Mouse (Mus musculus): ENCODE results near the gene Itgb5. TPM values are rescaled to one million over a fixed set of nuclear protein-coding genes. Genes with fewer than 3 reads are reported as not detected.

Itgb5 gene
- polyA plus RNA-seq (2015; fragmentation: Nextera tagmentation; extraction: Ambion mirVana): 10.6 and 13.3 TPM in 2 replicates

DNA sequence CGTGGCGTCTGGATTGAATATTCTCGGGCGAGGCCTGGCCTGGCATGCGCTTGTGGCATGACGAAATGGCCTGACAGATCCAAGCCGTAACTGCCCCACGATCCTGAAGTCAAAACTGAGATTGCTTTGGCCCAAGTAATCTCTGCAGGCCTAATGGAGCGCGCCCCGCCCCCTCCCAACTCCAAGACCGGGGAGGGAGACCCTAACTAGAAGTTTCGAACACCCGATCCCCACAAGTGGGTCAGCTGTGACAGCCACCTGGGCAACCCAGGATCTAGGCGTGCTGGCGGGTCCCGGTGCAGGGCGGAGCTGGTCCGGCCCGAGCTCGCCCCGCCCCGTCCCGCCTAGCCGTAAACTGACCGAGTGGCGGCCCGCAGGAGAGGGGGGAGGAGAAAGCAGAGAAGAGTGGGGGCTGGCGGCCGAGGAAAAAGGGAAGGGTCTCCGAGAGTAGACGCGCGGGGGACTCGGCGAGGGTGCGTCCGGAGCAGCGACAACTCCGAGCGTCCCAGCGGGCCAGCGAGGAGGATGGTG is at the start of gene Itgb5:
Gene Itgb5, plus strand, starts transcription at position 365 of the 531 bp plus-strand sequence.
- H3K4me3 ChIP-seq: peak within 1 kb of the TSS; percentile 71
- no peaks in the 10 kb centered on the region for H3K9me3 ChIP-seq
- WGBS: under 1% methylated on average over 42 of the region's 43 CpGs
- peaks cover 41% of the 10 kb centered on the region for H3K4me1 ChIP-seq
- peak; percentile 51 for ATAC-seq (replicated peaks)
- H3K4me2 ChIP-seq (replicated peaks): peak within 1 kb of the TSS; percentile 100
- peaks cover 28% of the 10 kb centered on the region for H3K27me3 ChIP-seq
- no peaks in the 10 kb centered on the region for H3K36me3 ChIP-seq
- H3K27ac ChIP-seq (replicated peaks): no peak within 1 kb of the TSS
- H3K9ac ChIP-seq (replicated peaks): peak within 1 kb of the TSS; percentile 64

GRCm38 (mm10) chr16:33781789-33782728 is 47.4 kb upstream of the Itgb5 start:
- no peaks in the 10 kb centered on the region for H3K27me3 ChIP-seq

GRCm38 (mm10) chr16:33782729-33783091 is 46.8 kb upstream of the Itgb5 start:
- WGBS: 84% methylated on average over 1 of the region's 1 CpGs
- no peaks in the 10 kb centered on the region for H3K36me3 ChIP-seq
- no peak overlapping the region for H3K4me2 ChIP-seq (replicated peaks)
- H3K4me3 ChIP-seq: no peak overlapping the region
- H3K9me3 ChIP-seq: no peaks in the 10 kb centered on the region
- ATAC-seq (replicated peaks): no peak
- H3K4me1 ChIP-seq: no peaks in the 10 kb centered on the region
- H3K27ac ChIP-seq (replicated peaks): no peak overlapping the region
- no peaks in the 10 kb centered on the region for H3K27me3 ChIP-seq
- H3K9ac ChIP-seq (replicated peaks): no peak overlapping the region

More at GRCm38 (mm10) chr16:33781789-33782728, 47.4 kb upstream of the Itgb5 start:
- Histone ChIP-seq H3K4me2 (replicated peaks) (no peak overlapping the region), H3K9me3 (no peaks in the 10 kb centered on the region), H3K9ac (replicated peaks) (no peak overlapping the region), H3K36me3 (no peaks in the 10 kb centered on the region), H3K4me1 (no peaks in the 10 kb centered on the region), H3K4me3 (no peak overlapping the region), H3K27ac (replicated peaks) (no peak overlapping the region)
- 80% methylated on average over 5 of the region's 5 CpGs for WGBS
- ATAC-seq (replicated peaks): no peak

DNA sequence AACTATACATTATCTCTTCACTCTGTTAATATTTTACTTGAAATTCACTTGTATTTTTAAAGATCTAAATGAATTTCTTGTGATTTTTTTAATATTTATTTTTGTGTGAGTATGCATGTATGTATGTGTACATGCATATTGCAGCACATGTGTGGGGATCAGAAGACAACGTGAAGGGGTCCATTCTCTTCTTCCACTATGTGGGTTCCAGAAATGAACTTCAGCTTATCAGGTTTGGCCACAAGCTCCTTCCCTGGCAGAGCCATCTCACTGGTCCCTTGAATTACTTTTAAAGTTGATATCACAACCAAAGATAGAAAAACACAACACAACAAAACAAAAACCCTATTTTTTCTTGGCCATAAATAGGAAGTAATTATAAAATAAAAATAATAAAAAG is 44.9 kb upstream of the Itgb5 start:
- Histone ChIP-seq H3K9ac (replicated peaks) (no peak overlapping the region), H3K9me3 (no peaks in the 10 kb centered on the region), H3K27me3 (no peaks in the 10 kb centered on the region), H3K4me1 (no peaks in the 10 kb centered on the region), H3K36me3 (no peaks in the 10 kb centered on the region), H3K4me2 (replicated peaks) (no peak overlapping the region), H3K27ac (replicated peaks) (no peak overlapping the region), H3K4me3 (no peak overlapping the region)
- 95% methylated on average over 1 of the region's 1 CpGs for WGBS
- ATAC-seq (replicated peaks): no peak

- H3K4me2 ChIP-seq (replicated peaks): no peak overlapping the region
- H3K27me3 ChIP-seq: no peaks in the 10 kb centered on the region
- no peak overlapping the region for H3K9ac ChIP-seq (replicated peaks)
- H3K4me3 ChIP-seq: no peak overlapping the region
- no peaks in the 10 kb centered on the region for H3K4me1 ChIP-seq
- no peaks in the 10 kb centered on the region for H3K9me3 ChIP-seq
- ATAC-seq (replicated peaks): no peak
- no peak overlapping the region for H3K27ac ChIP-seq (replicated peaks)
- 80% methylated on average over 8 of the region's 8 CpGs for WGBS
- H3K36me3 ChIP-seq: no peaks in the 10 kb centered on the region
Observed at GRCm38 (mm10) chr16:33785092-33785704, 44.3 kb upstream of the Itgb5 start.

GRCm38 (mm10) chr16:33786657-33787390 is 42.6 kb upstream of the Itgb5 start:
- no peaks in the 10 kb centered on the region for H3K36me3 ChIP-seq

GRCm38 (mm10) chr16:33793846-33794791 is 35.3 kb upstream of the Itgb5 start, which contains the start of gene Muc13:
Gene Muc13, plus strand, starts transcription at chr16:33794037.
- Histone ChIP-seq H3K4me2 (replicated peaks) (no peak within 1 kb of the TSS), H3K4me1 (no peaks in the 10 kb centered on the region), H3K27ac (replicated peaks) (no peak within 1 kb of the TSS), H3K4me3 (no peak within 1 kb of the TSS), H3K9me3 (no peaks in the 10 kb centered on the region), H3K9ac (replicated peaks) (no peak within 1 kb of the TSS), H3K36me3 (no peaks in the 10 kb centered on the region), H3K27me3 (no peaks in the 10 kb centered on the region)
- WGBS: 93% methylated on average over 10 of the region's 10 CpGs
- ATAC-seq (replicated peaks): no peak

More at GRCm38 (mm10) chr16:33786657-33787390, 42.6 kb upstream of the Itgb5 start:
- Histone ChIP-seq H3K4me1 (no peaks in the 10 kb centered on the region), H3K9ac (replicated peaks) (no peak overlapping the region), H3K27me3 (no peaks in the 10 kb centered on the region), H3K9me3 (no peaks in the 10 kb centered on the region), H3K27ac (replicated peaks) (no peak overlapping the region), H3K4me3 (no peak overlapping the region), H3K4me2 (replicated peaks) (no peak overlapping the region)
- ATAC-seq (replicated peaks): no peak
- 75% methylated on average over 7 of the region's 7 CpGs for WGBS

- ATAC-seq (replicated peaks): no peak
- Histone ChIP-seq H3K27ac (replicated peaks) (no peak overlapping the region), H3K9me3 (no peaks in the 10 kb centered on the region), H3K4me2 (replicated peaks) (no peak overlapping the region), H3K27me3 (no peaks in the 10 kb centered on the region), H3K9ac (replicated peaks) (no peak overlapping the region), H3K36me3 (no peaks in the 10 kb centered on the region), H3K4me3 (no peak overlapping the region), H3K4me1 (no peaks in the 10 kb centered on the region)
- WGBS: 81% methylated on average over 4 of the region's 4 CpGs
Observed at GRCm38 (mm10) chr16:33795106-33795505, 34.4 kb upstream of the Itgb5 start.

- Histone ChIP-seq H3K27me3 (no peaks in the 10 kb centered on the region), H3K36me3 (no peaks in the 10 kb centered on the region), H3K4me1 (no peaks in the 10 kb centered on the region), H3K27ac (replicated peaks) (no peak overlapping the region), H3K9ac (replicated peaks) (no peak overlapping the region), H3K9me3 (no peaks in the 10 kb centered on the region), H3K4me2 (replicated peaks) (no peak overlapping the region), H3K4me3 (no peak overlapping the region)
- 88% methylated on average over 6 of the region's 6 CpGs for WGBS
- no peak for ATAC-seq (replicated peaks)
Observed at GRCm38 (mm10) chr16:33795887-33796286, 33.6 kb upstream of the Itgb5 start.

DNA sequence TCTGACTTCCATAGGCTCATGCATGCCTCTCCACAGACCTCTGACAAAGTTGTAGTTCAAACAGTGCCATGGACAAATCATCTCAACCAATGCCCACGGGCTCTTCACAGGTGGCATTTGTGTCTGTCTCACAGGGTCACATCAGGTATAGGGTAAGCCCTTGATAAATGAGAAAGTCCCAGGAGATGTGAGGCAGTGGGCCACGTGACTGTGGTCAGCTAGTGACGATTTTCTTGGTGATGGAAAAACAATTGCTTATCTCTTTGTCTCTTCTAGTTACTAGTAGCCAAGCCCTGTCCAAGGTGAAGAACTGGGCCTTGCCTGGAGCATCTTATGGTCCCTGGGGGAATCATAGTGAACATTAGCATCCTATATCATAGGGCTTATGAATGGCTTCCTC is 32.7 kb upstream of the Itgb5 start:
- no peaks in the 10 kb centered on the region for H3K4me1 ChIP-seq
- no peak overlapping the region for H3K9ac ChIP-seq (replicated peaks)
- no peaks in the 10 kb centered on the region for H3K36me3 ChIP-seq
- H3K9me3 ChIP-seq: no peaks in the 10 kb centered on the region
- 93% methylated on average over 3 of the region's 3 CpGs for WGBS
- H3K4me3 ChIP-seq: no peak overlapping the region
- no peaks in the 10 kb centered on the region for H3K27me3 ChIP-seq
- ATAC-seq (replicated peaks): no peak
- H3K27ac ChIP-seq (replicated peaks): no peak overlapping the region
- H3K4me2 ChIP-seq (replicated peaks): no peak overlapping the region

DNA sequence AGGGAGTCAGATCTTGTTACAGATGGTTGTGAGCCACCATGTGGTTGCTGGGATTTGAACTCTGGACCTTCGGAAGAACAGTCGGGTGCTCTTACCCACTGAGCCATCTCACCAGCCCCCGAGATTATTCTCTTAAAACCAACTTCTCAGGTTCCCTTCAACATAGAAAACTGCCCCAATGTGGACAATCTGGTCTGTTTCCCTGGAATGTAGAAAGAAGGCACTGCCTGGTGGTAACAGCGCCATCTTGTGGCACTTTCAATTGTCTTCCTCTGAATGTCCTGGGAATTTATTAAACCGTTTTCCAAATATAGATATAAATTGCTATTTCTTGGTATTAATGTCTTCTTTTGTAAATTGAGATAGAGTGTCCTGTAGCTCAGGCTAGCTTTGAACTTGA is 31.6 kb upstream of the Itgb5 start:
- Histone ChIP-seq H3K9me3 (no peaks in the 10 kb centered on the region), H3K27ac (replicated peaks) (no peak overlapping the region), H3K4me1 (no peaks in the 10 kb centered on the region), H3K4me3 (no peak overlapping the region), H3K4me2 (replicated peaks) (no peak overlapping the region), H3K9ac (replicated peaks) (no peak overlapping the region), H3K36me3 (no peaks in the 10 kb centered on the region), H3K27me3 (no peaks in the 10 kb centered on the region)
- no peak for ATAC-seq (replicated peaks)
- WGBS: 41% methylated on average over 5 of the region's 5 CpGs

All from forebrain, embryonic 15.5 days (tissue).